Mouse (Mus musculus): ENCODE measurements around the gene Marf1. TPM values are rescaled to one million over a fixed set of nuclear protein-coding genes. Genes with fewer than 3 reads are reported as not detected.

Marf1 gene
- total and polyA plus RNA-seq, 2 experiments from 2014 or later, result 5.1 to 8.7 TPM

GRCm38 (mm10) chr16:14117299-14117698 lies 45.9 kb downstream of the Marf1 start:
- Histone ChIP-seq H3K27me3 (ENCODE audit: control insufficient read depth, insufficient read depth, low read length) (no peaks in the 10 kb centered on the region), H3K4me2 (ENCODE audit: low read depth, low read length) (no peak overlapping the region), H3K9ac (replicated peaks; ENCODE audit: low read depth, low read length) (no peak overlapping the region), H3K27ac (ENCODE audit: low read depth) (no peak overlapping the region), H3K4me3 (ENCODE audit: low read depth, low read length) (no peak overlapping the region), H3K36me3 (replicated peaks; ENCODE audit: control insufficient read depth, insufficient read depth, low read length) (peaks cover 60% of the 10 kb centered on the region), H3K4me1 (ENCODE audit: control insufficient read depth, insufficient read depth) (no peaks in the 10 kb centered on the region), H3K9me3 (replicated peaks; ENCODE audit: control insufficient read depth, low read length) (no peaks in the 10 kb centered on the region)
- DNase-seq (ENCODE audit: low spot score) (no peak), ATAC-seq (ENCODE audit: insufficient read depth, low read depth) (no peak)
- TF ChIP-seq CTCF (IDR thresholded peaks at IDR 0.05; ENCODE audit: low read depth) (no peak), EP300 (IDR thresholded peaks at IDR 0.05; ENCODE audit: low read depth) (no peak)
- WGBS, result 39% methylated on average over 2 of the region's 2 CpGs

- no peak for ATAC-seq (ENCODE audit: insufficient read depth, low read depth)
- H3K4me3 ChIP-seq (ENCODE audit: low read depth, low read length), result no peak overlapping the region
- H3K9me3 ChIP-seq (replicated peaks; ENCODE audit: control insufficient read depth, low read length), result no peaks in the 10 kb centered on the region
- H3K36me3 ChIP-seq (replicated peaks; ENCODE audit: control insufficient read depth, insufficient read depth, low read length), result peaks cover 70% of the 10 kb centered on the region
- 90% methylated on average over 3 of the region's 3 CpGs for WGBS
- H3K4me1 ChIP-seq (ENCODE audit: control insufficient read depth, insufficient read depth), result no peaks in the 10 kb centered on the region
- H3K27me3 ChIP-seq (ENCODE audit: control insufficient read depth, insufficient read depth, low read length), result no peaks in the 10 kb centered on the region
- TF ChIP-seq CTCF (IDR thresholded peaks at IDR 0.05; ENCODE audit: low read depth), result no peak
- no peak for DNase-seq (ENCODE audit: low spot score)
- H3K27ac ChIP-seq (ENCODE audit: low read depth), result no peak overlapping the region
- no peak overlapping the region for H3K9ac ChIP-seq (replicated peaks; ENCODE audit: low read depth, low read length)
- no peak overlapping the region for H3K4me2 ChIP-seq (ENCODE audit: low read depth, low read length)
Measured at GRCm38 (mm10) chr16:14112742-14113141, 50.4 kb downstream of the Marf1 start.

GRCm38 (mm10) chr16:14112133-14112532 lies 51.0 kb downstream of the Marf1 start:
- Histone ChIP-seq H3K9me3 (replicated peaks; ENCODE audit: control insufficient read depth, low read length) (no peaks in the 10 kb centered on the region), H3K4me1 (ENCODE audit: control insufficient read depth, insufficient read depth) (no peaks in the 10 kb centered on the region), H3K36me3 (replicated peaks; ENCODE audit: control insufficient read depth, insufficient read depth, low read length) (peaks cover 65% of the 10 kb centered on the region), H3K4me3 (ENCODE audit: low read depth, low read length) (no peak overlapping the region), H3K9ac (replicated peaks; ENCODE audit: low read depth, low read length) (no peak overlapping the region), H3K27ac (ENCODE audit: low read depth) (no peak overlapping the region), H3K4me2 (ENCODE audit: low read depth, low read length) (no peak overlapping the region), H3K27me3 (ENCODE audit: control insufficient read depth, insufficient read depth, low read length) (no peaks in the 10 kb centered on the region)
- TF ChIP-seq EP300 (IDR thresholded peaks at IDR 0.05; ENCODE audit: low read depth), result no peak
- no peak for TF ChIP-seq CTCF (IDR thresholded peaks at IDR 0.05; ENCODE audit: low read depth)
- ATAC-seq (ENCODE audit: insufficient read depth, low read depth), result no peak
- WGBS, result 57% methylated on average over 2 of the region's 2 CpGs
- DNase-seq (ENCODE audit: low spot score), result no peak

GRCm38 (mm10) chr16:14110922-14111321 lies 52.2 kb downstream of the Marf1 start:
- ATAC-seq (ENCODE audit: insufficient read depth, low read depth), result no peak

GRCm38 (mm10) chr16:14109651-14110230 lies 53.4 kb downstream of the Marf1 start:
- WGBS, result 71% methylated on average over 3 of the region's 3 CpGs
- H3K4me2 ChIP-seq (ENCODE audit: low read depth, low read length), result no peak overlapping the region
- no peak for DNase-seq (ENCODE audit: low spot score)

More at GRCm38 (mm10) chr16:14110922-14111321, 52.2 kb downstream of the Marf1 start:
- peaks cover 55% of the 10 kb centered on the region for H3K36me3 ChIP-seq (replicated peaks; ENCODE audit: control insufficient read depth, insufficient read depth, low read length)
- DNase-seq (ENCODE audit: low spot score), result no peak
- 79% methylated on average over 2 of the region's 2 CpGs for WGBS
- H3K9ac ChIP-seq (replicated peaks; ENCODE audit: low read depth, low read length), result no peak overlapping the region
- H3K9me3 ChIP-seq (replicated peaks; ENCODE audit: control insufficient read depth, low read length), result no peaks in the 10 kb centered on the region
- H3K27ac ChIP-seq (ENCODE audit: low read depth), result no peak overlapping the region
- H3K27me3 ChIP-seq (ENCODE audit: control insufficient read depth, insufficient read depth, low read length), result no peaks in the 10 kb centered on the region
- no peak overlapping the region for H3K4me3 ChIP-seq (ENCODE audit: low read depth, low read length)
- no peak for TF ChIP-seq EP300 (IDR thresholded peaks at IDR 0.05; ENCODE audit: low read depth)
- no peak for TF ChIP-seq CTCF (IDR thresholded peaks at IDR 0.05; ENCODE audit: low read depth)
- H3K4me2 ChIP-seq (ENCODE audit: low read depth, low read length), result no peak overlapping the region
- no peaks in the 10 kb centered on the region for H3K4me1 ChIP-seq (ENCODE audit: control insufficient read depth, insufficient read depth)

GRCm38 (mm10) chr16:14105891-14106290 lies 57.3 kb downstream of the Marf1 start:
- Histone ChIP-seq H3K4me2 (ENCODE audit: low read depth, low read length) (no peak overlapping the region), H3K9ac (replicated peaks; ENCODE audit: low read depth, low read length) (no peak overlapping the region), H3K36me3 (replicated peaks; ENCODE audit: control insufficient read depth, insufficient read depth, low read length) (peaks cover 24% of the 10 kb centered on the region), H3K4me1 (ENCODE audit: control insufficient read depth, insufficient read depth) (no peaks in the 10 kb centered on the region), H3K27ac (ENCODE audit: low read depth) (no peak overlapping the region), H3K9me3 (replicated peaks; ENCODE audit: control insufficient read depth, low read length) (no peaks in the 10 kb centered on the region), H3K4me3 (ENCODE audit: low read depth, low read length) (no peak overlapping the region), H3K27me3 (ENCODE audit: control insufficient read depth, insufficient read depth, low read length) (no peaks in the 10 kb centered on the region)
- no peak for ATAC-seq (ENCODE audit: insufficient read depth, low read depth)
- TF ChIP-seq CTCF (IDR thresholded peaks at IDR 0.05; ENCODE audit: low read depth) (no peak), EP300 (IDR thresholded peaks at IDR 0.05; ENCODE audit: low read depth) (no peak)
- WGBS, result 79% methylated on average over 6 of the region's 6 CpGs
- no peak for DNase-seq (ENCODE audit: low spot score)

More at GRCm38 (mm10) chr16:14109651-14110230, 53.4 kb downstream of the Marf1 start:
- Histone ChIP-seq H3K9ac (replicated peaks; ENCODE audit: low read depth, low read length) (no peak overlapping the region), H3K27me3 (ENCODE audit: control insufficient read depth, insufficient read depth, low read length) (no peaks in the 10 kb centered on the region), H3K36me3 (replicated peaks; ENCODE audit: control insufficient read depth, insufficient read depth, low read length) (peaks cover 55% of the 10 kb centered on the region), H3K27ac (ENCODE audit: low read depth) (no peak overlapping the region), H3K4me1 (ENCODE audit: control insufficient read depth, insufficient read depth) (no peaks in the 10 kb centered on the region), H3K4me3 (ENCODE audit: low read depth, low read length) (no peak overlapping the region), H3K9me3 (replicated peaks; ENCODE audit: control insufficient read depth, low read length) (no peaks in the 10 kb centered on the region)
- no peak for ATAC-seq (ENCODE audit: insufficient read depth, low read depth)
- no peak for TF ChIP-seq EP300 (IDR thresholded peaks at IDR 0.05; ENCODE audit: low read depth)
- no peak for TF ChIP-seq CTCF (IDR thresholded peaks at IDR 0.05; ENCODE audit: low read depth)
